Mouse (Mus musculus) brown adipose tissue, adult 24 weeks (tissue): ENCODE data around the gene Mtcp1. TPM values are rescaled to one million over a fixed set of nuclear protein-coding genes. Genes with fewer than 3 reads are reported as not detected.
A peak's percentile ranks its signal among the peaks of the same experiment; 100 is the strongest.

Experiments used
- H3K27ac ChIP-seq: fragments of 200-500 bp; replicated peaks from 2 replicates; pipeline ENCODE4 v1.5.1; 2012; ENCODE audit warnings: low read depth, mild to moderate bottlenecking, low read length
- H3K4me1 ChIP-seq: fragments of 200-500 bp; 2 replicates; pipeline ENCODE4 v1.6.1; 2012; ENCODE audit warnings: low read length, mixed read lengths; ENCODE audit not compliant: control insufficient read depth, insufficient read depth, insufficient read length
- H3K4me3 ChIP-seq: fragments of 200-500 bp; 2 replicates; pipeline ENCODE4 v1.5.1; 2012; ENCODE audit warnings: low read depth, mild to moderate bottlenecking, low read length, moderate library complexity; ENCODE audit not compliant: insufficient read depth
- polyA plus RNA-seq: library from polyadenylated mRNA; stranded (reverse); fragments of >200 nt; gene quantifications from 2 replicates; pipeline ENCODE4 v1.2.4, GENCODE M21; 2012; ENCODE audit not compliant: missing spikeins, insufficient read depth, insufficient read length

Gene Mtcp1
- polyA plus RNA-seq, result 1.4 and 4.1 TPM in 2 replicates

DNA sequence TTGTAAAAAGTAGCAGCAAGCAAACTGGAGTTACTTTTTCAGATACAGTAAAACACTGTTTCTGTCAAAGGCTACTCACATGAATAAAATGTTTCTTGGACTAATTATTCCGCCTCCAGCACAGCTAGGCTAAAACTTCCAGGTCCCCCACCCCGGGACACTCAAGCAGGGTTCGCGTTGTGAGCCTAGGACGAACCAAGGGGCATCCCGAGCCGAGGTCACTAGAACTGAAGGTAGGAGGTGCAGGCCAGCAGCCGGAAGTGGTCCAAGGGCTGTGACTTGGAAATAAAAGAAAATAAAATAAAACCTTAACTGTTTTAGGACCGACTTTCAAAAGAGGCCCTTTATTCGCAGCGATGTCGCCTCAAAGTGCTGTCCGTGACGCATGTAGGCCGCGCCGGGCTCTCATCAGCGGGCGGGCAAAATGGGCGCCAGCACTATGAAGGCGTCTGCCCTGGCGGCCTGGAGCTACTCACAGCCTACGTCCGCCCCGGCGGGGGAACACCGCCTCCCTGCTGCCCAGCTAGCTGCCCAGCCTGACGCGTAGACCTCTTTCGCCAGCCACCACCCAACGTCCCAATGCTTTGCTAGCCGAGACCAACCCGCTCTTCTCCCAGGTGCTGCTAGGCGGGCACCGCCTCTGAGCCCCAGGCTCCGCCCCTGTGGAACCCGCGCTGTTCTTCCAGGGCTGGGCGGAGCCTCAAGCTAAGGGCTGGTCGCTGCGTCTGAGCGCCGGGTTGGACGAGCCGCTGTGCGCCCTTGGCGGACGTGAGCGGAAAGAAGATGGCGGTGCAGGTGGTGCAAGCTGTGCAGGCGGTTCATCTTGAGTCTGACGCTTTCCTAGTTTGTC lies at the start of gene Mtcp1, which contains the start of the genes Cmc4 and Brcc3:
Gene Mtcp1, minus strand, starts transcription at position 653 of the 850 bp plus-strand sequence.
Gene Cmc4, minus strand, starts transcription at position 649 of the 850 bp plus-strand sequence.
Gene Brcc3, plus strand, starts transcription at position 693 of the 850 bp plus-strand sequence.
- Histone ChIP-seq H3K4me1 (no peaks in the 10 kb centered on the region), H3K4me3 (peak within 1 kb of the TSS; percentile 90), H3K27ac (peak within 1 kb of the TSS; percentile 69)

DNA sequence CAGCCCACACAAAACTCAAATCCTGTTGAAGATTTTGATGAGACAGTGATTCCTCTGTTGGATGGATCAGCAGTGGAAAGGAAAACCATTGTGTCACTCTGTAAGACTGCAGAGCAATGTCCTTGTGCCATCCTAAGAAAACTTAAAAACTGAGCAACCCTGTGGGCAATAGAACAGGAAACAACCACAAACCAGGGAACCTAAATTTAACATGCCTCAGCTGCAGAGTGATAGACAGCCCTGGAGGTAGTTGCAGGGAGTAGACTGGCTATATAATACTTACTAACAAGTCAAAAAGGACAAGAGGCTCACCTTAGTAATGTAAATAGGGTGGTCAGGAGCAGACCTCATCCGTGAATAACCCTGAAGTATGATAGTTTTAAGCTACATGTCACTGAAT lies 38.2 kb upstream of the Mtcp1 start:
- Histone ChIP-seq H3K4me1 (no peaks in the 10 kb centered on the region), H3K27ac (no peak overlapping the region), H3K4me3 (no peak overlapping the region)

DNA sequence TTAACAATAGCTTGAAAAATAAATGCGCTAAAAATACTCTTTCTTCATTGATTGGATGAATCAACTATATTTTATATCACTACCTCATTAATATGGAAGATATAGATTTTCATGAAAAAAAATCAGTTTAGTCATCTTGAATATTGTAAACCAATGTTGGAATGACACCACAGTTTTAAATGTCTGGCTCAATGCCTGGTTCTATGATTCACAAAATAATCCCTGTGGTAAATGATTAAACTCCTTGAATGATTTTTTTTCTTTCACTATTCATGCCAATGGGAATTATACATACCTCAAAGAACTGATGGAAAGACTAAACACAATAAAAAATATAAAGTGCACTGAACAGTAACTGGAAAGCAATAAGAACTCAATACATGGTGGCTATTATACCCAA lies 6.7 kb downstream of the Mtcp1 start:
- Histone ChIP-seq H3K4me3 (no peak overlapping the region), H3K27ac (no peak overlapping the region), H3K4me1 (no peaks in the 10 kb centered on the region)

DNA sequence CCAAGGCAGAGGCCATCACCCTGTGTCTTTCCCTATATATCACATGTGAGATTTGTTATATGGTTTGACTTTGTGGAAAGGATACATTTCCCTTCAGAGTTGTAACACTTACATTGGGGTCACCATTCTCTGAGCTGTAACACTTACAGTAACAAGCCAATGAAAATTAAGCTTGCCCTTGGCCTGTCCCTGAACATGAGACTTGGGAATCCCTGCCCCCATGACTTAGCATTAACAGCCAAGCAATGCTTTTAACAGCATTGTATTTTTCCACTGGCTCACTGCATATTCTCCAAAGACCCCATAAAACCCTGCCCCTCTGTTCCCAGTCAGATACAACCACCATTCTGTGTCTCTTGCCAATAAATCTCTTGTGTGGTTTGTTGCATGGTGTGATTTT lies 13.0 kb downstream of the Mtcp1 start:
- Histone ChIP-seq H3K4me1 (no peaks in the 10 kb centered on the region), H3K27ac (no peak overlapping the region), H3K4me3 (no peak overlapping the region)

DNA sequence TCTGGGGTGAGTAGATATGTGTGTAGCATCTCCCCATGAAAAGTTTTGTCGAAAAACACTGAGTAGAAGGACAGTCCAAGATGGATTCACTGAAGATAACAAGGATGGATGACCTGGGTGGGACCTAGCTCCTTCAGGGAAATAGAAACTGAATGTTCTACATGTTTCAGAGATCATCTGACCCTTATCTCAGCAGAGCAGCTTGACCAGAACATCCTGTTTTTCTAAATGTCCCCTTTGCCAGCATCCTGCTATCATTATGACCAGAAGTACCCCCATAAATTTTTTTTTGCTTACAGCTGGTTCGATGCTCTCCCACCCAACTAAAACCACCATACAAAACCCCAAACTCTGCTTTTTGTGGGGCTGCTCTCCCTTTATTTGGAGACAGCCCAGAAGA lies 13.7 kb downstream of the Mtcp1 start:
- no peak overlapping the region for H3K4me3 ChIP-seq
- no peak overlapping the region; the same call in none of the 2 replicates for H3K27ac ChIP-seq
- H3K4me1 ChIP-seq, result no peaks in the 10 kb centered on the region

DNA sequence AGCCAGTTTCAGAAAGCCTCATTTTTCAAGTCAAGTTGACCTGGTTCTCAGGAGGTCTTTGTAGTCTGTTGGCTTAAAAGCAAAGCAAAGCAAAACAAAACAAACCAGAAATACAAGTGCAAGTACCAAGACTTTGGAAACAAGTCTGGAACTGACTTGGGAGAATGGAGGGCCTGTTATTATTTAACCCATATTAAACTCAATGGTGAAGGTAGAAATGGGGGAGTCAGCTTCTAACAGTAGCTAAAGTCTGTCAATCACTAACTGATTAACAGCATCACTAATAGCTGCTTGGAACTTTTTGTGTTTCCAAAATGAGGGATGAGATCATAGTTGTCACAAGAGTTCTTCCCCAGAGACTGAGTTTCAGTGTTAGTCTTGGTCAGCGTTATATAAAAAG lies 16.9 kb downstream of the Mtcp1 start:
- no peaks in the 10 kb centered on the region for H3K4me1 ChIP-seq
- H3K4me3 ChIP-seq, result no peak overlapping the region
- no peak overlapping the region for H3K27ac ChIP-seq

DNA sequence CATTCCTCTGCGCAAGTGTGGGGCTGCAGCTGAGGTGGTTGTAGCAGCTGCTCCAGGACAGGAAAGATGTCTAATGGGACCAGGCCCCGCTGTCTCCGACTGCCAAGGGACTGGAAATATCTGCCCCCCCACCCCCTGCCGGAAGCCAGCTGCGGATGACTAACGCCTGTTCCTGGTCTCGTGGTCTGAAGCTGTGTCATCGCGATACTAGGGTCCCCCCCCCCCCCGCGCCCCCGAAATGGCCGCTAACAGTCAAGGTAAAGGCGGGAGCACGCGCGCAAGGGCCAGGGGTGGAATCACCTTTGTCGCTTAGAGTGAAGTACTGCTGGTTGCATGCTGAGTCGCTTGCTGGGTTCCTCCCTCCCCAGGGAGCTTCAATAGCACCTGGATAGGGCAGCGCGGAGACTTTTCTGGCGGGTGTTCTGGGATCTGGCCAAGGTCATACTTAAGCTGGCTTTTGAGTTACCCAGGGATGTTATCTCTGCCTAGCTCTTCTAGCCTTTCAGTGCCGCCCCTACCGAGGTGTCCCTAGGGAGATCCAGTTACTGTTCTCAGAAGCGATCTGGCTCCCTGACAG lies 34.1 kb downstream of the Mtcp1 start, which contains the start of the genes Fundc2 and F8:
Gene Fundc2, plus strand, starts transcription at position 205 of the 577 bp plus-strand sequence.
Gene F8, minus strand, starts transcription at position 421 of the 577 bp plus-strand sequence.
- Histone ChIP-seq H3K27ac (peak within 1 kb of the TSS; percentile 92), H3K4me3 (peak within 1 kb of the TSS; percentile 83), H3K4me1 (no peaks in the 10 kb centered on the region)

DNA sequence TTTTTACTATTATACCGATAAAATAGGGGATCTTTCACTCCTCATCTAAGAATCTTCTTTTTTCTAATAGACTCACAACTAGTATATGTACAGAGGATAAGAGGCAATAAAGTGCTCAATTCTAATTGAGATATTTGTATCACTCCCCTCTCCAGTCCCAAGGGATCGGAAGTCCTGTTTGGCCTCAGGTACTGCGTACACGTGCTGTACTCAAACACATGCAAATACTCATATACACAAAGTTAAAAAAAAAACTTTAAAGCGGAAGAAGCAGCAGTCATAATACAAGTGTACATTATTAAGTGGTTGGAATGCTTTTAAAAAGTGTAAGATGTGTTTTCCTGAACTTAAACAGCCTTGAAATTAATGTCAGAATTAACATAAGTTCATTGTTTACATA lies 34.7 kb downstream of the Mtcp1 start:
- Histone ChIP-seq H3K4me3 (peak overlapping the region; percentile 83; the same call in 1 of the 2 replicates), H3K27ac (0 out of 2 replicates have a peak overlapping the region, but pooled peaks have one; percentile 31), H3K4me1 (no peaks in the 10 kb centered on the region)

DNA sequence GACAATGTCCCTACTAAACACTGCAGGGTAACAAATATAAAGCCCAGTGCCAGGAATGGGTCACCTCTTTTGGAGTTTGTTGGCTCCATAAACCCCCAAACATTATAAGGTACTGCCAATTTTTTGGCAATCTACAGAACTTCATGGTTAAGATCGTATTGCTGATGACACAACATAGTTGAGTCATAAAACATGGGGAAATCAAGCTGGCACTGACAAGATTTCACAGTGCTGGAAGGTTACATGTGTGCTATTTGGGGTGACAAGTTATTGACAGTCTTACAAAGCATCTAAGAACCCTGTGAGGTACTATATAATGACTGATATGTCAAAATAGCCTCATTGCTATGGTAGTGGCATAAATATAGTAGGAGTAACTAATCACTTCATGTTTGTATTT lies 35.2 kb downstream of the Mtcp1 start:
- Histone ChIP-seq H3K27ac (no peak overlapping the region), H3K4me3 (no peak overlapping the region), H3K4me1 (no peaks in the 10 kb centered on the region)

DNA sequence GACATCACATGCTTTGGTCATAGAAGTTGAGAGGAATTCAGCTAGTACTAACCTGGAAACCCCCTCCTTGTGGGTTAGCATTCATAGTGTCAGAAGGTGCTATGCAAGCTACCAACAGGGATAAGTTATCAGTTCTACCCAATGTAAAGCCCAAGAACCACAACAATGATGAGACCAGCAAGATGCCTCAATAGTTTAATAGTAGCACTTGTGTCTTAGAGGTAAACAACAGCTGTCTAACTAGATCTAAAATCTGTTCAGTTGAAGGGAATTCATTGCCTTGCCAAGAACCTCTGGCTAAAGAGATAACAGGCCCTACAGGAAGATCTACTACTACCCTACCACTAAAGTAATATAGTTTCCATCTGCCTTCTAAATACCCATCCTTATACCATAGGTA lies 39.6 kb downstream of the Mtcp1 start:
- H3K4me3 ChIP-seq, result no peak overlapping the region

DNA sequence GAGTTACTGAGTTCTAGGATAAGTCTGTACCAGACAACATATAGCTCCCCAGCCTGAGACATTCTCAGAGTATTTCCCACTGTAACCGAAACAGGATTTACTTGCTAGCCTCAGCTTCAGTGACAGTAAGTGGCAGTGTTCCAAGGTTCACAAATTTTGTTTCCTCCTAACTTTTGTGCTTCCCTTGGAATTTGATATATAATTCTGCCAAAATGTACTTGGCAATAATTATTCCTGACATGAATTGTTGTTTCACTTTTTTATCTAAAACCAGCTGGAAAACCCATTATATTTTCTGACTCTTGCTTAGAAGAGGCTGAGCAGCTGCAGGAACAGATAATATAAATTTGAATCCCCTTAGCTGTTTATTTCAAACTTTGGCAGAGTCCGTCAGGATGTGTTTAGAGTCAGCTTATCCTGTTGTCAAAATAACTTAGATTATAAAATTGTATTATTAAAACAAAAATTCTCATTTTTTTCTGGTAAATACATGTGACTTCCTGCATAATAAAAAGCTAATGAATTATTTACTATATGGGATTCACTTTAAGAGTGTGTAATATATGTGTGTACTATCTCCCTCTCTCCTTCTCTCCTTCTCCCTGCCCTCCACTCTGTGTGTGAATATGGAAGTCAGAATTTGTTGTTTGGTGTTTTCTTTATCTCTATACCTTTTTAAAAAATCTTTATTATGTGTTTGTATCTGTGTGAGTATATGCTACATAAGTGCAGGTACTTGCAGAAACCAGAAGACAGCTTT lies 43.5 kb downstream of the Mtcp1 start:
- H3K4me3 ChIP-seq, result no peak overlapping the region
- no peaks in the 10 kb centered on the region for H3K4me1 ChIP-seq
- peak overlapping the region; percentile 24; the same call in 1 of the 2 replicates for H3K27ac ChIP-seq

More for the DNA sequence above, 39.6 kb downstream of the Mtcp1 start:
- Histone ChIP-seq H3K4me1 (no peaks in the 10 kb centered on the region), H3K27ac (no peak overlapping the region)

DNA sequence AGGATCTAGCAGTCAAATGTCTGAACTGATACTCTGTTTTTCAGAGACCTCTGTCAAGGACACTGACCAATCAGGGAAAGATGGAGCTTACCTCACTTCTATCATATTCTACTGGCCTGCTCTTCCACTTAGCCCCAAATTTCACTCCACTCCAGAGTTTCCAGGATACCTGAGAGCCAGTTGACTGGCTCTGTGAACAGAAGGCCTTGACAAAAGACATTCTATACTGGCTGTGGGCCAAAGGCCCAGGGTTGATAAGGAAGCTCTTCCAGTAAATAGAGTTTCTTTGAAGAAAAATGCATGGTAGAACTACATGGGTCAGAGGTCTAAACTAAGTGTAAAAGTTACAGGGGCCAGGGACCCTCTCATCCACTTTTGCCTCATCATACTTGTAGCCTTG lies 46.2 kb downstream of the Mtcp1 start:
- no peak overlapping the region for H3K27ac ChIP-seq
- no peak overlapping the region for H3K4me3 ChIP-seq
- H3K4me1 ChIP-seq, result no peaks in the 10 kb centered on the region
